In genomic region chr13:96884534-96884933, GRCm38 (mm10) we compare ENCODE assay signal across 19 mouse cellular contexts. TPM values are rescaled to one million over a fixed set of nuclear protein-coding genes. Genes with fewer than 3 reads are reported as not detected.
"Had no signal": no experiment of that assay in that cellular context is flagged by ENCODE, and none has a peak within 500 bp of the region (broad histone marks: within the 10 kb centered on the region; RNA-seq: fewer than 3 reads in every experiment).

No protein-coding gene starts in this region.

- ATAC-seq: midbrain, embryonic 16.5 days had no signal

- DNase-seq: lung, adult 18-20 months; lung, embryonic 14.5 days; lung, postnatal 10 days; lung, postnatal 4 days; midbrain, embryonic 14.5 days; retina, postnatal 1 day; right cerebral cortex, postnatal 25 days; right cerebral cortex, postnatal 4 days; spleen, adult 18-20 months; thymus, adult 18-20 months; thymus, postnatal 14 days; thymus, postnatal 36 days had no signal

- H3K36me3 ChIP-seq: midbrain, embryonic 10.5 days; midbrain, embryonic 12.5 days; neural tube, embryonic 13.5 days; neural tube, embryonic 15.5 days had no signal

- H3K9me3 ChIP-seq: midbrain, embryonic 10.5 days; midbrain, embryonic 12.5 days; neural tube, embryonic 13.5 days; neural tube, embryonic 15.5 days had no signal

- H3K4me3 ChIP-seq: midbrain, embryonic 10.5 days; midbrain, embryonic 12.5 days; myocyte; neural tube, embryonic 13.5 days; neural tube, embryonic 15.5 days had no signal

- H3K4me1 ChIP-seq: midbrain, embryonic 10.5 days; midbrain, embryonic 12.5 days; neural tube, embryonic 13.5 days; neural tube, embryonic 15.5 days had no signal

- H3K27ac ChIP-seq: midbrain, embryonic 10.5 days; midbrain, embryonic 12.5 days; neural tube, embryonic 13.5 days; neural tube, embryonic 15.5 days had no signal

- H3K9ac ChIP-seq: lung, embryonic 14.5 days; midbrain, embryonic 12.5 days; neural tube, embryonic 13.5 days; neural tube, embryonic 15.5 days had no signal

RNA-seq across cellular contexts. Expression of gene Gcnt4, which starts 40.0 kb away (rescaled TPM):
- total RNA-seq: megakaryocyte-erythroid progenitor cell, adult 5-6 weeks had no signal
